Mouse (Mus musculus) myocyte (in vitro differentiated cells): Measurements from ENCODE around the gene Tbp. TPM values are rescaled to one million over a fixed set of nuclear protein-coding genes. Genes with fewer than 3 reads are reported as not detected.
A peak's percentile ranks its signal among the peaks of the same experiment; 100 is the strongest.

Experiments
- H3K27me3 ChIP-seq: one replicate; pipeline ENCODE4 v1.6.1; 2011; ENCODE audit not compliant: control insufficient read depth, insufficient read depth, insufficient read length
- H3K36me3 ChIP-seq: one replicate; pipeline ENCODE4 v1.6.1; 2011; ENCODE audit not compliant: control insufficient read depth, insufficient read depth
- H3K4me2 ChIP-seq: one replicate; pipeline ENCODE4 v1.6.1; 2011; ENCODE audit warnings: low read depth, control low read depth
- H3K4me3 ChIP-seq: one replicate; pipeline ENCODE4 v1.5.1; 2011; ENCODE audit warnings: mild to moderate bottlenecking, control low read depth, moderate library complexity
- H3K79me2 ChIP-seq: one replicate; pipeline ENCODE4 v1.6.1; 2011; ENCODE audit not compliant: control insufficient read depth, insufficient read depth
- H3ac ChIP-seq: one replicate; pipeline ENCODE4 v1.6.1; 2011; ENCODE audit not compliant: control insufficient read depth, insufficient read length
- CEBPB ChIP-seq: IDR thresholded peaks from 2 replicates; pipeline ENCODE4 v1.6.1; 2011; ENCODE audit warnings: mild to moderate bottlenecking, moderate library complexity; ENCODE audit not compliant: poor library complexity, insufficient read depth, severe bottlenecking
- E2F4 ChIP-seq: IDR thresholded peaks from one replicate; pipeline ENCODE4 v1.6.1; 2011; ENCODE audit warnings: mild to moderate bottlenecking, control low read depth, moderate library complexity; ENCODE audit not compliant: insufficient read depth
- MAX ChIP-seq: IDR thresholded peaks from one replicate; pipeline ENCODE4 v1.6.1; 2011; ENCODE audit warnings: low read depth, mild to moderate bottlenecking, control low read depth
- MYOD1 ChIP-seq, 3 experiments: IDR thresholded peaks; one replicate each; pipeline ENCODE4 v1.6.1; 2011; ENCODE audit warnings: control low read depth in 2 of 3, low read depth in 2 of 3, mild to moderate bottlenecking in 2 of 3, moderate library complexity in 1 of 3; ENCODE audit not compliant: insufficient read length in 2 of 3, control insufficient read depth in 1 of 3
- MYOG ChIP-seq, 3 experiments: IDR thresholded peaks; one replicate each; pipeline ENCODE4 v1.6.1; 2011; ENCODE audit warnings: control low read depth in 2 of 3, low read depth in 2 of 3, mild to moderate bottlenecking in 2 of 3; ENCODE audit not compliant: insufficient read length in 2 of 3, control insufficient read depth in 1 of 3, insufficient read depth in 1 of 3
- POLR2A ChIP-seq: IDR thresholded peaks from one replicate; pipeline ENCODE4 v1.6.1; 2011; ENCODE audit warnings: low read depth, mild to moderate bottlenecking, control low read depth, moderate library complexity; ENCODE audit not compliant: insufficient read length
- POLR2AphosphoS2 ChIP-seq: IDR thresholded peaks from one replicate; pipeline ENCODE4 v1.6.1; 2011; ENCODE audit warnings: low read depth, control low read depth; ENCODE audit not compliant: insufficient read length
- REST ChIP-seq: IDR thresholded peaks from one replicate; pipeline ENCODE4 v1.6.1; 2011; ENCODE audit warnings: mild to moderate bottlenecking, control low read depth, moderate library complexity; ENCODE audit not compliant: insufficient read depth, insufficient read length
- SRF ChIP-seq: IDR thresholded peaks from one replicate; pipeline ENCODE4 v1.6.1; 2011; ENCODE audit warnings: low read depth; ENCODE audit not compliant: control insufficient read depth, insufficient read length
- TCF12 ChIP-seq: IDR thresholded peaks from one replicate; pipeline ENCODE4 v1.6.1; 2011; ENCODE audit warnings: mild to moderate bottlenecking, control low read depth; ENCODE audit not compliant: poor library complexity, insufficient read depth, severe bottlenecking
- TCF3 ChIP-seq: IDR thresholded peaks from one replicate; pipeline ENCODE4 v1.6.1; 2011; ENCODE audit warnings: low read depth, control low read depth; ENCODE audit not compliant: insufficient read length
- USF1 ChIP-seq: IDR thresholded peaks from one replicate; pipeline ENCODE4 v1.6.1; 2011; ENCODE audit warnings: low read depth, mild to moderate bottlenecking, control low read depth, moderate library complexity
- polyA plus RNA-seq: library from polyadenylated mRNA; unstranded; fragments of >200 nt; fragmentation: generic; extraction: Trizol; gene quantifications from one replicate; pipeline ENCODE4 v1.2.1, GENCODE M21; 2012; ENCODE audit warnings: missing spikeins

Tbp gene
- polyA plus RNA-seq, 1 experiment = 12.2 TPM

GRCm38 (mm10) chr17:15510694-15511093 is 11.0 kb downstream of the Tbp start:
- Histone ChIP-seq H3K4me3 (no peak overlapping the region), H3ac (no peak overlapping the region), H3K27me3 (no peaks in the 10 kb centered on the region), H3K4me2 (peak overlapping the region; percentile 87), H3K79me2 (peaks cover 14% of the 10 kb centered on the region), H3K36me3 (peaks cover 63% of the 10 kb centered on the region)
- no peak for TF ChIP-seq USF1
- no peak for TF ChIP-seq POLR2AphosphoS2
- no peak for TF ChIP-seq REST
- no peak for TF ChIP-seq MAX
- no peak for TF ChIP-seq MYOD1 (IDR thresholded peaks at IDR 0.05; ENCODE audit: control insufficient read depth in 1 of 3, insufficient read length in 2 of 3, low read depth in 2 of 3)
- TF ChIP-seq SRF = no peak
- TF ChIP-seq MYOG (IDR thresholded peaks at IDR 0.05; ENCODE audit: control insufficient read depth in 1 of 3, insufficient read depth in 1 of 3, insufficient read length in 2 of 3, low read depth in 2 of 3) = no peak
- TF ChIP-seq E2F4 = no peak
- TF ChIP-seq CEBPB = no peak
- no peak for TF ChIP-seq TCF12
- no peak for TF ChIP-seq TCF3
- no peak for TF ChIP-seq POLR2A

GRCm38 (mm10) chr17:15517776-15518175 is 18.1 kb downstream of the Tbp start:
- Histone ChIP-seq H3K36me3 (peaks cover 87% of the 10 kb centered on the region), H3K4me3 (no peak overlapping the region), H3K79me2 (peaks cover 9% of the 10 kb centered on the region), H3ac (no peak overlapping the region), H3K4me2 (no peak overlapping the region), H3K27me3 (no peaks in the 10 kb centered on the region)
- no peak for TF ChIP-seq REST
- TF ChIP-seq POLR2AphosphoS2 = no peak
- TF ChIP-seq SRF = no peak
- TF ChIP-seq TCF12 = no peak
- no peak for TF ChIP-seq USF1
- TF ChIP-seq MYOD1 (IDR thresholded peaks at IDR 0.05; ENCODE audit: control insufficient read depth in 1 of 3, insufficient read length in 2 of 3, low read depth in 2 of 3) = no peak
- no peak for TF ChIP-seq MYOG (IDR thresholded peaks at IDR 0.05; ENCODE audit: control insufficient read depth in 1 of 3, insufficient read depth in 1 of 3, insufficient read length in 2 of 3, low read depth in 2 of 3)
- no peak for TF ChIP-seq MAX
- no peak for TF ChIP-seq CEBPB
- TF ChIP-seq E2F4 = no peak
- TF ChIP-seq TCF3 = no peak
- no peak for TF ChIP-seq POLR2A

DNA sequence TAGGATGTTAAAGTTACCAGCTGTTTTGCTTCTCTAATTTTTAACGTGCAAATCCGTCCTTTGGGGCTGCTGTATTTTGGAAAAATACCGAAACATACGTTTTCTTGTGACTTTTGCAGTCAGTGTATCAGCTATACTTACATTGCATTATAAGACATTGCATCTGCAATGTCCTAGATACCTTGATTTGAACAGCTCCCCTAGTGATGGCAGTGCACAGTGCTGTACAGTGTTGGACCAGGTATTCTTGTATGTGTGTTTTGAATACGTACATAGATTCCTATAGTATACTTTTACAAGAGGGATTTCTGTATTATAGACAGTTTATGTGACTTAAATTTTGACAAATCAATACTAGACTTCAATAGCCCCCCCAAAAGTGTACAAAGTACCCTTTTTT is 18.5 kb downstream of the Tbp start:
- TF ChIP-seq MAX (no peak), TCF12 (no peak), SRF (no peak), REST (no peak), CEBPB (no peak)
- Histone ChIP-seq H3K27me3 (no peaks in the 10 kb centered on the region), H3K36me3 (peaks cover 86% of the 10 kb centered on the region)

GRCm38 (mm10) chr17:15518766-15519165 is 19.1 kb downstream of the Tbp start:
- TF ChIP-seq E2F4 (no peak), MYOD1 (IDR thresholded peaks at IDR 0.05; ENCODE audit: control insufficient read depth in 1 of 3, insufficient read length in 2 of 3, low read depth in 2 of 3) (no peak), TCF12 (no peak), POLR2AphosphoS2 (no peak), MAX (no peak), SRF (no peak), POLR2A (no peak), MYOG (IDR thresholded peaks at IDR 0.05; ENCODE audit: control insufficient read depth in 1 of 3, insufficient read depth in 1 of 3, insufficient read length in 2 of 3, low read depth in 2 of 3) (no peak), CEBPB (no peak), REST (no peak), USF1 (no peak), TCF3 (no peak)
- H3K36me3 ChIP-seq = peaks cover 86% of the 10 kb centered on the region
- no peak overlapping the region for H3K4me2 ChIP-seq
- no peaks in the 10 kb centered on the region for H3K27me3 ChIP-seq
- H3ac ChIP-seq = no peak overlapping the region
- H3K79me2 ChIP-seq = no peaks in the 10 kb centered on the region
- no peak overlapping the region for H3K4me3 ChIP-seq

More for the DNA sequence above, 18.5 kb downstream of the Tbp start:
- Histone ChIP-seq H3K79me2 (peaks cover 5% of the 10 kb centered on the region), H3K4me2 (no peak overlapping the region), H3K4me3 (no peak overlapping the region), H3ac (no peak overlapping the region)

DNA sequence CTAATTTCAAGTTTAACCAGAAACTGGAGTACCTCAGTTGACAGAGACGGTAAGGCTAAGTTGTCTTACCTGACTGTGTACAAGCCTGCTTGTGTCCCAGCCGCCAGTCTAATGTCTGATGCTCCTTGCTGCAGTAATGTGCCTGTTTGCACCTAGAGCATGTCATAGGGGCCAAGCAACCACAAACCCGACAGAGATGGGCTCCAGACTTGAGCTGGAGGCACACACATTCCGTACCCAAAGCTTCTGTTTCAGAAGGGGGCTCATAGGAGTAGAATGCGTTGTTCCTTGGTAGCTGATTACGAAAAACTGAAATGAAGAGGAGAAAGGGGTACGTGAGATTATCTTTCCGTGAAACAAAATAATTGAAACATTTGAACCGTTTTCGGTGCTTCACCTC is 26.6 kb downstream of the Tbp start:
- no peak for TF ChIP-seq E2F4
- no peak for TF ChIP-seq MAX
- peak; percentile 58 for TF ChIP-seq POLR2AphosphoS2
- no peaks in the 10 kb centered on the region for H3K27me3 ChIP-seq
- H3ac ChIP-seq = peak overlapping the region; percentile 27

More for the DNA sequence above, 26.6 kb downstream of the Tbp start:
- Histone ChIP-seq H3K4me2 (peak overlapping the region; percentile 87), H3K79me2 (peaks cover 5% of the 10 kb centered on the region), H3K36me3 (peaks cover 37% of the 10 kb centered on the region), H3K4me3 (peak overlapping the region; percentile 48)
